Mouse (Mus musculus): ENCODE data around the gene Abca1. TPM values are rescaled to one million over a fixed set of nuclear protein-coding genes. Genes with fewer than 3 reads are reported as not detected.

Gene Abca1
- polyA plus RNA-seq, 1 experiment from 2014 or later, result 11.5 TPM

GRCm38 (mm10) chr4:53045807-53046206 lies 113.9 kb downstream of the Abca1 start:
- H3K4me2 ChIP-seq, result no peak overlapping the region
- H3K36me3 ChIP-seq (replicated peaks), result peaks cover 44% of the 10 kb centered on the region
- no peak overlapping the region for H3K4me3 ChIP-seq (replicated peaks)
- no peak for ATAC-seq (ENCODE audit: insufficient read depth)
- H3K9me3 ChIP-seq (replicated peaks), result no peaks in the 10 kb centered on the region
- H3K27ac ChIP-seq (replicated peaks), result no peak overlapping the region
- no peak overlapping the region for H3K9ac ChIP-seq
- no peaks in the 10 kb centered on the region for H3K27me3 ChIP-seq
- H3K4me1 ChIP-seq (replicated peaks), result no peaks in the 10 kb centered on the region
- 73% methylated on average over 7 of the region's 7 CpGs for WGBS (ENCODE audit: insufficient replicate concordance)

GRCm38 (mm10) chr4:53043819-53044218 lies 115.9 kb downstream of the Abca1 start:
- peaks cover 42% of the 10 kb centered on the region for H3K36me3 ChIP-seq (replicated peaks)

GRCm38 (mm10) chr4:53030326-53030948 lies 129.3 kb downstream of the Abca1 start:
- Histone ChIP-seq H3K4me2 (no peak overlapping the region), H3K27me3 (no peaks in the 10 kb centered on the region), H3K4me1 (replicated peaks) (no peaks in the 10 kb centered on the region), H3K4me3 (replicated peaks) (no peak overlapping the region), H3K9ac (no peak overlapping the region), H3K9me3 (replicated peaks) (no peaks in the 10 kb centered on the region), H3K27ac (replicated peaks) (no peak overlapping the region), H3K36me3 (replicated peaks) (peaks cover 5% of the 10 kb centered on the region; the same call in 1 of the 2 replicates)
- 48% methylated on average over 8 of the region's 8 CpGs for WGBS (ENCODE audit: insufficient replicate concordance)
- no peak for ATAC-seq (ENCODE audit: insufficient read depth)

More at GRCm38 (mm10) chr4:53043819-53044218, 115.9 kb downstream of the Abca1 start:
- H3K27me3 ChIP-seq, result no peaks in the 10 kb centered on the region
- H3K9ac ChIP-seq, result no peak overlapping the region
- WGBS (ENCODE audit: insufficient replicate concordance), result 70% methylated on average over 8 of the region's 8 CpGs
- H3K4me1 ChIP-seq (replicated peaks), result no peaks in the 10 kb centered on the region
- ATAC-seq (ENCODE audit: insufficient read depth), result no peak
- H3K27ac ChIP-seq (replicated peaks), result no peak overlapping the region
- H3K9me3 ChIP-seq (replicated peaks), result no peaks in the 10 kb centered on the region
- no peak overlapping the region for H3K4me3 ChIP-seq (replicated peaks)
- H3K4me2 ChIP-seq, result no peak overlapping the region

- Histone ChIP-seq H3K27ac (replicated peaks) (no peak overlapping the region), H3K9ac (no peak overlapping the region), H3K4me3 (replicated peaks) (no peak overlapping the region), H3K36me3 (replicated peaks) (peaks cover 6% of the 10 kb centered on the region; the same call in 1 of the 2 replicates), H3K9me3 (replicated peaks) (no peaks in the 10 kb centered on the region), H3K27me3 (no peaks in the 10 kb centered on the region), H3K4me2 (no peak overlapping the region), H3K4me1 (replicated peaks) (no peaks in the 10 kb centered on the region)
- no peak for ATAC-seq (ENCODE audit: insufficient read depth)
- WGBS (ENCODE audit: insufficient replicate concordance), result 51% methylated on average over 3 of the region's 3 CpGs
Measured at GRCm38 (mm10) chr4:53027811-53028210, 131.9 kb downstream of the Abca1 start.

GRCm38 (mm10) chr4:53024397-53024796 lies 135.3 kb downstream of the Abca1 start:
- no peak for ATAC-seq (ENCODE audit: insufficient read depth)
- Histone ChIP-seq H3K27me3 (no peaks in the 10 kb centered on the region), H3K9ac (no peak overlapping the region), H3K4me1 (replicated peaks) (no peaks in the 10 kb centered on the region), H3K36me3 (replicated peaks) (peaks cover 21% of the 10 kb centered on the region), H3K4me3 (replicated peaks) (no peak overlapping the region), H3K9me3 (replicated peaks) (no peaks in the 10 kb centered on the region), H3K27ac (replicated peaks) (no peak overlapping the region), H3K4me2 (no peak overlapping the region)
- WGBS (ENCODE audit: insufficient replicate concordance), result 61% methylated on average over 4 of the region's 4 CpGs

GRCm38 (mm10) chr4:53023189-53023925 lies 136.3 kb downstream of the Abca1 start:
- no peak overlapping the region for H3K4me2 ChIP-seq
- H3K4me3 ChIP-seq (replicated peaks), result no peak overlapping the region
- no peaks in the 10 kb centered on the region for H3K9me3 ChIP-seq (replicated peaks)
- WGBS (ENCODE audit: insufficient replicate concordance), result 79% methylated on average over 14 of the region's 14 CpGs
- 0 out of 2 replicates have a peak overlapping the region, but pooled peaks have one; percentile 9 for H3K27ac ChIP-seq (replicated peaks)
- no peaks in the 10 kb centered on the region for H3K27me3 ChIP-seq
- H3K9ac ChIP-seq, result no peak overlapping the region
- H3K36me3 ChIP-seq (replicated peaks), result peaks cover 25% of the 10 kb centered on the region
- peak; percentile 76 for ATAC-seq (ENCODE audit: insufficient read depth)
- H3K4me1 ChIP-seq (replicated peaks), result no peaks in the 10 kb centered on the region

- Histone ChIP-seq H3K9ac (no peak overlapping the region), H3K36me3 (replicated peaks) (peaks cover 51% of the 10 kb centered on the region), H3K4me3 (replicated peaks) (no peak overlapping the region), H3K27me3 (no peaks in the 10 kb centered on the region), H3K9me3 (replicated peaks) (peaks cover 4% of the 10 kb centered on the region; the same call in 1 of the 2 replicates), H3K4me1 (replicated peaks) (no peaks in the 10 kb centered on the region), H3K27ac (replicated peaks) (no peak overlapping the region), H3K4me2 (no peak overlapping the region)
- ATAC-seq (ENCODE audit: insufficient read depth), result no peak
- 64% methylated on average over 1 of the region's 1 CpGs for WGBS (ENCODE audit: insufficient replicate concordance)
Measured at GRCm38 (mm10) chr4:53018392-53018791, 141.3 kb downstream of the Abca1 start.

- Histone ChIP-seq H3K9me3 (replicated peaks) (peaks cover 4% of the 10 kb centered on the region; the same call in 1 of the 2 replicates), H3K9ac (no peak overlapping the region), H3K4me2 (no peak overlapping the region), H3K36me3 (replicated peaks) (peaks cover 32% of the 10 kb centered on the region), H3K4me3 (replicated peaks) (no peak overlapping the region), H3K27ac (replicated peaks) (no peak overlapping the region), H3K27me3 (no peaks in the 10 kb centered on the region), H3K4me1 (replicated peaks) (peaks cover 13% of the 10 kb centered on the region)
- ATAC-seq (ENCODE audit: insufficient read depth), result no peak
- 74% methylated on average over 3 of the region's 3 CpGs for WGBS (ENCODE audit: insufficient replicate concordance)
Measured at GRCm38 (mm10) chr4:53015024-53015423, 144.7 kb downstream of the Abca1 start.

- Histone ChIP-seq H3K4me2 (no peak overlapping the region), H3K36me3 (replicated peaks) (peaks cover 31% of the 10 kb centered on the region), H3K27me3 (no peaks in the 10 kb centered on the region), H3K9ac (no peak overlapping the region), H3K4me1 (replicated peaks) (peaks cover 13% of the 10 kb centered on the region), H3K27ac (replicated peaks) (no peak overlapping the region), H3K9me3 (replicated peaks) (peaks cover 4% of the 10 kb centered on the region; the same call in 1 of the 2 replicates), H3K4me3 (replicated peaks) (no peak overlapping the region)
- 81% methylated on average over 7 of the region's 7 CpGs for WGBS (ENCODE audit: insufficient replicate concordance)
- ATAC-seq (ENCODE audit: insufficient read depth), result no peak
Measured at GRCm38 (mm10) chr4:53014421-53014820, 145.3 kb downstream of the Abca1 start.

- Histone ChIP-seq H3K9ac (peak within 1 kb of the TSS; percentile 73), H3K4me2 (peak within 1 kb of the TSS; percentile 78), H3K4me3 (replicated peaks) (peak within 1 kb of the TSS; percentile 86), H3K9me3 (replicated peaks) (peaks cover 3% of the 10 kb centered on the region; the same call in 1 of the 2 replicates), H3K4me1 (replicated peaks) (peaks cover 13% of the 10 kb centered on the region), H3K36me3 (replicated peaks) (peaks cover 17% of the 10 kb centered on the region), H3K27me3 (no peaks in the 10 kb centered on the region), H3K27ac (replicated peaks) (peak within 1 kb of the TSS; percentile 77)
- peak; percentile 94 for ATAC-seq (ENCODE audit: insufficient read depth)
- under 1% methylated on average over 63 of the region's 63 CpGs for WGBS (ENCODE audit: insufficient replicate concordance)
Measured at GRCm38 (mm10) chr4:53011732-53012361, 147.8 kb downstream of the Abca1 start, which contains the start of gene Nipsnap3b. Gene Nipsnap3b, plus strand, starts transcription at chr4:53011880.

GRCm38 (mm10) chr4:53009871-53010270 lies 149.8 kb downstream of the Abca1 start:
- WGBS (ENCODE audit: insufficient replicate concordance), result 70% methylated on average over 4 of the region's 4 CpGs
- no peak overlapping the region for H3K27ac ChIP-seq (replicated peaks)
- ATAC-seq (ENCODE audit: insufficient read depth), result no peak
- H3K4me1 ChIP-seq (replicated peaks), result peaks cover 13% of the 10 kb centered on the region
- no peaks in the 10 kb centered on the region for H3K9me3 ChIP-seq (replicated peaks)
- H3K4me3 ChIP-seq (replicated peaks), result no peak overlapping the region
- no peak overlapping the region for H3K9ac ChIP-seq
- no peak overlapping the region for H3K4me2 ChIP-seq
- no peaks in the 10 kb centered on the region for H3K27me3 ChIP-seq
- H3K36me3 ChIP-seq (replicated peaks), result 0 out of 2 replicates have a peak, but pooled peaks cover under 1% of the 10 kb centered on the region

Measured in liver, embryonic 15.5 days (tissue).